Mouse (Mus musculus) testis, adult 2 months (tissue): ENCODE measurements around the gene Rspry1. TPM values are rescaled to one million over a fixed set of nuclear protein-coding genes. Genes with fewer than 3 reads are reported as not detected.

Source experiments
- H3K27ac ChIP-seq: fragments of 200-500 bp; 2 replicates; pipeline ENCODE4 v1.5.1; 2012; ENCODE audit warnings: low read depth, low read length; ENCODE audit not compliant: control insufficient read depth, insufficient read depth
- H3K27me3 ChIP-seq: fragments of 200-500 bp; 2 replicates; pipeline ENCODE4 v1.6.1; 2012; ENCODE audit warnings: mild to moderate bottlenecking, low read length, moderate library complexity; ENCODE audit not compliant: control insufficient read depth, insufficient read depth
- H3K36me3 ChIP-seq: fragments of 200-500 bp; 2 replicates; pipeline ENCODE4 v1.6.1; 2012; ENCODE audit warnings: mild to moderate bottlenecking, low read length; ENCODE audit not compliant: control insufficient read depth, insufficient read depth
- H3K4me1 ChIP-seq: fragments of 200-500 bp; 2 replicates; pipeline ENCODE4 v1.6.1; 2012; ENCODE audit warnings: low read length; ENCODE audit not compliant: control insufficient read depth, insufficient read depth
- H3K4me3 ChIP-seq: fragments of 200-500 bp; 2 replicates; pipeline ENCODE4 v1.5.1; 2012; ENCODE audit warnings: low read depth, mild to moderate bottlenecking, low read length, moderate library complexity, mixed read lengths; ENCODE audit not compliant: control insufficient read depth
- CTCF ChIP-seq: fragments of 200-500 bp; IDR thresholded peaks from 2 replicates; pipeline ENCODE4 v1.5.1; 2012; ENCODE audit warnings: low read depth, mild to moderate bottlenecking, inconsistent platforms, low read length, moderate library complexity; ENCODE audit not compliant: control insufficient read depth, insufficient read depth, insufficient replicate concordance
- POLR2A ChIP-seq: fragments of 200-500 bp; IDR thresholded peaks from 2 replicates; pipeline ENCODE4 v1.6.1; 2012; ENCODE audit warnings: low read depth, mild to moderate bottlenecking, inconsistent platforms, low read length, moderate library complexity; ENCODE audit not compliant: control insufficient read depth
- polyA plus RNA-seq: library from polyadenylated mRNA; depleted of rRNA; stranded (reverse); fragments of >200 nt; gene quantifications from 2 replicates; pipeline ENCODE4 v1.2.3, GENCODE M21; 2012; rRNA removed

Rspry1 gene
- polyA plus RNA-seq, 1 experiment: 24.1 TPM

DNA sequence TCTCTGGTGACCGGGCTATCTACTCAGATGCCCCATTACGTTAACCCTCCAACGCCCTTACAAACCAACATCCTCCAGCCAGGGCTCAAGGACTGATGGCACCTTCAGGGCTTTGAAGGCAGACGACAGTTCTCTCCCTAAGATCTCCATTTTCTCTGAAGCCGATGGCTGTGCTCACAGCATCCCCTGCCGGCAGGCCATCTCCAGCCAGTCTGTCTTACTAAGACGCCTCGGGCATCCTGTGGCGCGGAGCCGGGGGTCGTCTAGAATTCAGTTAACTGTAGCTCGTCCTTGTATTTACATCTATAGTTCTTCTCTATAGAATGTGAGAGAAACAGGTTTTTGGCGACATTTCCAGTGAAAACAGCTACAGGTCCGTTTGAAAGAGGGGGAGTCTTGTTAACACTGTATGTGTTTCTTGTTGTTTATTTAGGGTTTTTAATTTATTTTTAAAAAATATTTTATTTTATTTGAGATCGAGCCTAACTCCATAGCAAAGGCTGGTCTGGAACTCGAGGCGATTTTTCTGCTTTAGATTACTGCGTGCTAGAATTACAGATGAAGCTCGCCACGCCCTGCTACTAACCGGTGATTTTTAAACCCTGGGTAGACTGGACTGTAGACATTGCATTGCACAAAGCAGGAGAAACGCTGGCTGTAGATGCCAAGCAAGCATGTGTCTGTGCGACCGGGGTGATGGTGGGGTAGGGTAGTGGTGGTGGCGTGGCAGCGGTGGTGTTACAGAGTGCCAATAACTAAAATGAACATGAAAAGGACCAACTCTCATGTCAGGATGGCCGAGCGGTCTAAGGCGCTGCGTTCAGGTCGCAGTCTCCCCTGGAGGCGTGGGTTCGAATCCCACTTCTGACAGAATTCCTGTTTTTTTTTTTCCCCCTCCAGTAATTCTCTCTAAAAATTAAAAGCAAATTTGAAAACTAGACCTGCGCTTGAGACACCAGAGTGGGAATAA lies 101.4 kb downstream of the Rspry1 start:
- Histone ChIP-seq H3K36me3 (no peaks in the 10 kb centered on the region), H3K4me1 (peaks cover 12% of the 10 kb centered on the region), H3K4me3 (peak overlapping the region; percentile 86), H3K27me3 (no peaks in the 10 kb centered on the region), H3K27ac (peak overlapping the region; percentile 64)
- TF ChIP-seq POLR2A (no peak), CTCF (peak; percentile 64; the same call in 1 of the 2 replicates)

GRCm38 (mm10) chr8:94703972-94704668 lies 102.4 kb downstream of the Rspry1 start:
- H3K4me3 ChIP-seq: peak overlapping the region; percentile 37
- no peak overlapping the region for H3K27ac ChIP-seq
- no peak for TF ChIP-seq POLR2A
- TF ChIP-seq CTCF: peak; percentile 90
- no peaks in the 10 kb centered on the region for H3K36me3 ChIP-seq
- H3K27me3 ChIP-seq: no peaks in the 10 kb centered on the region
- H3K4me1 ChIP-seq: peaks cover 12% of the 10 kb centered on the region

DNA sequence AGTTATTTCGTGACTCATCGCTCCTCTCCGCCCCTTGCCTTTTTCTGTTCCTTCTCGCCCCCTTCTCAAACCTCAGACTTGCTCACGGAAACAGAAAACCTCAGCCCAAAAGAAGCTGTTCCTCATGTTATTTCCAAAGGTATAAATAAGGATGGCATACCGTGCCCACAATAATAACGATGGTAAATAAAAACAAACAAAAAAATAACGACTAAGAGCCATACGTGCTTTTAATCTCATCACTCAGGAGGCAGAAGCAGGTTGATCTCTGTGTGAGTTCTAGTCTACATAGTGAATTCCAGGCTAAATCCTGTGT lies 102.9 kb downstream of the Rspry1 start:
- TF ChIP-seq CTCF (no peak), POLR2A (no peak)
- Histone ChIP-seq H3K4me3 (peak overlapping the region; percentile 37), H3K27ac (no peak overlapping the region), H3K36me3 (no peaks in the 10 kb centered on the region), H3K27me3 (no peaks in the 10 kb centered on the region), H3K4me1 (peaks cover 12% of the 10 kb centered on the region)

DNA sequence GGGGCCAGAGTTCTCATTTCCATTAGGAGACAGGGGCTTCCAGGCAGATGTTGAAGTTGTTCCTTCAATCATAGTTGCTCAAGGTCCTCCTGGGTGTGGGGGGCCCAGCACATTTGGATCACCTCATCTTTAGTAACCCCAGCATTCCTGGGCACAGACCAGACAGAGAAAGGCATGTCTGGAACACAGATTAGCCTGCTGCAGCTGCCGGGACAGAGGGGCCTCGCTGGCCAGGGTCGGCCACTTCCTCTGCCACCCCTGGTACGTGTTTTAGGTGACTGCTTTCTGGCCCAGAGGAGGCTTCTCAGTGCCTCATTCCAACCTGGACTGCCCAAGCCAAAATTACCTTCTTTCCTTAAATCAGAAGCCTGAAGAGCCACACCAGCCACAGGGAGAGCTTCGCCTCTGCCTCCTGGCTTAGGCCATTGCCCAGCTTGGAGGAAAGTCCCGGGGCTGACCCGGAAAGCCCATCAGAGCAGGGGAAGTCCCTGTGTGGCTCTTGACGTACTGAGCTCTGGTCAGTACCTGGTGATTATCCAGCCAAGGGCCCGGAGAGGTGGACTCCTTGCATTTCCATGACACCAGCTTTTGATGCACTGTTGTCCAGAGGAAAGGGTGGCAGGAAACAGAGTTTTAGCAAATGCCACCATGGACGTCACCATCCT lies 104.0 kb downstream of the Rspry1 start:
- Histone ChIP-seq H3K27ac (peak overlapping the region; percentile 52; the same call in 1 of the 2 replicates), H3K27me3 (no peaks in the 10 kb centered on the region), H3K36me3 (no peaks in the 10 kb centered on the region), H3K4me1 (peaks cover 12% of the 10 kb centered on the region), H3K4me3 (no peak overlapping the region)
- TF ChIP-seq POLR2A (no peak), CTCF (no peak)

DNA sequence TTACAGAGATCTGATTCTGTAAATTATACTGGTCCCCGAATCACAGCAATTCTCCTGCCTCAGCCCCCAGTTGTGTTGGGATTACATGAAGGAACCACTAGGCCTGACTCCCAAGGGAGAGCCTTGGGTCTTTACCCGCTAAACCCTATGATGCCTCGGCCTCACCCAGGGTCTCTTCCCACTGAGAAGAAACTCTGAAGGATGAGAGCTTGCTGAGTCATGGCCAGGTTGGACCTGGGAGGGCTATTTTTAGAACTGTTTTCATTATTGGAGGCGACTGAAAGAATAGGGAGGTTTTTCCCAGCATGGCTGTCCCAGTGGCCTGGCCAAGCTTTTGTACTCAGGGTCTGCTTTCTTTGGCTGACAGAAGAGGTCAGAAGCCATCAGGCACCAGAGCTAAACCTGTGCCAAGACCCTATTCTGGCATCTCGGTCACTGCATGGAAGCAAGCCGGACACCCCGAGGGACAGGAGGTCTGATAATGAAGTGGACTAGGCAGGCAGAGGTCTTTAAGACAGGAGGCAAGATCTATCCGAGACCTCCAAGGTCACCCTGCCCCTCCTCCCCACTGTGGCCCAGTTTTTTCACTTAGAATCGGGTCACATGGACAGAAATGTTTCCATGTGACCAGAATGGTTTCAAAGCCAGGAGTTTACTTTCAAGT lies 105.1 kb downstream of the Rspry1 start:
- TF ChIP-seq CTCF (no peak), POLR2A (no peak)
- H3K4me3 ChIP-seq: no peak overlapping the region

More for the DNA sequence above, 105.1 kb downstream of the Rspry1 start:
- Histone ChIP-seq H3K36me3 (no peaks in the 10 kb centered on the region), H3K27me3 (no peaks in the 10 kb centered on the region), H3K27ac (peak overlapping the region; percentile 66), H3K4me1 (peaks cover 12% of the 10 kb centered on the region)

Other genes starting within 250 kb of the Rspry1 start
- 227 and 245 TPM in 2 replicates for gene Herpud1, start 215.5 kb upstream of the Rspry1 start, polyA plus RNA-seq
- 7.3 and 8.2 TPM in 2 replicates for gene Nlrc5, start 167.6 kb upstream of the Rspry1 start, polyA plus RNA-seq
- gene Cpne2, start 68.9 kb upstream of the Rspry1 start, polyA plus RNA-seq: 3.1 and 4.2 TPM in 2 replicates
- 25.1 TPM in 2 replicates for gene Fam192a, start 60 bp downstream of the Rspry1 start, polyA plus RNA-seq
- gene Arl2bp, start 64.7 kb downstream of the Rspry1 start, polyA plus RNA-seq: 407 and 443 TPM in 2 replicates
- 0.65 and 2.8 TPM in 2 replicates for gene Pllp, start 94.3 kb downstream of the Rspry1 start, polyA plus RNA-seq
- 9.5 and 10.1 TPM in 2 replicates for gene Ccl22, start 143.7 kb downstream of the Rspry1 start, polyA plus RNA-seq
- 5.4 and 6.4 TPM in 2 replicates for gene Cx3cl1, start 170.1 kb downstream of the Rspry1 start, polyA plus RNA-seq
- 2.0 and 2.7 TPM in 2 replicates for gene Ccl17, start 208.5 kb downstream of the Rspry1 start, polyA plus RNA-seq
- 52.1 and 74.1 TPM in 2 replicates for gene Coq9, start 236.4 kb downstream of the Rspry1 start, polyA plus RNA-seq
- 58.3 and 77.3 TPM in 2 replicates for gene Ciapin1, start 236.4 kb downstream of the Rspry1 start, polyA plus RNA-seq